Mouse (Mus musculus) testis, adult 10 weeks (tissue): ENCODE results near the gene Mterf2. TPM values are rescaled to one million over a fixed set of nuclear protein-coding genes. Genes with fewer than 3 reads are reported as not detected.

Experiments used
- polyA plus RNA-seq: library from polyadenylated mRNA; stranded (reverse); fragments of 350-450 nt; fragmentation: Illumina TruSeq; extraction: RNeasy Lipid Tissue Mini Kit (QIAGEN cat#74804); gene quantifications from one replicate; pipeline ENCODE4 v1.2.3, GENCODE M21; 2014; ENCODE audit warnings: low read depth, low replicate concordance

Gene Mterf2
- polyA plus RNA-seq, result 21.4 TPM

GRCm38 (mm10) chr10:85127395-85128287 lies at the start of gene Mterf2:
TSS of gene Mterf2 (minus strand) at chr10:85128027.

GRCm38 (mm10) chr10:85102247-85103084 lies 25.4 kb downstream of the Mterf2 start, which contains the start of the genes Fhl4 and Tmem263:
TSS of gene Fhl4 (minus strand) at chr10:85102495.
TSS of gene Tmem263 (plus strand) at chr10:85102627.

Other genes with a start within 250 kb of the Mterf2 start
- gene Ric8b, start 210.4 kb downstream of the Mterf2 start, polyA plus RNA-seq, result 7.3 TPM
- 5,301 TPM for gene Fhl4, start 25.5 kb downstream of the Mterf2 start, polyA plus RNA-seq
- 21.3 TPM for gene Tmem263, start 25.4 kb downstream of the Mterf2 start, polyA plus RNA-seq
- 38.3 TPM for gene Cry1, start 57.0 kb upstream of the Mterf2 start, polyA plus RNA-seq